Mouse (Mus musculus): ENCODE results near the gene Inpp4a. TPM values are rescaled to one million over a fixed set of nuclear protein-coding genes. Genes with fewer than 3 reads are reported as not detected.

The Inpp4a gene
- total RNA-seq, 2 experiments from 2014 or later: 168 TPM

DNA sequence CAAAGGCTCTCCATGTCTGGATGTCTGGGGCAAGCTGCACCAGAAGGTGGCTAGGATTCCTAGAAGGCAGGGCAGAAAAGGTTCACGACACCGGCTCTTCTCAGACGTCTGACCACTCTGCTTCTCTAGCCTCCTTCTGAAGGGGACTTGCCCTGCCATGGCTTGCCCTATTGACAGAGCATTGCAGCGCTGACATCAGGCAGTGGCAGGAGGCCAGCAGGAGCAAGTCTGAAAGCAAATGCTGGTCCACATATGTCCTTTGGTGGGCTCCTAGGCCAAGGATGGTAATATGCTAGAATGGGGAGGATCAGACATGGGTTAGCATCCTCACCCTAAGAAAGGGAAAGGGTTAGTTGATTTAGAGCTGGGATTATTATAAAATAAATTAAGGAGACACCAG is 30.2 kb downstream of the Inpp4a start:
- Histone ChIP-seq H3K27ac (no peak overlapping the region), H3K4me3 (no peak overlapping the region)
- no peak for DNase-seq (ENCODE audit: low spot score in 2 of 2)
- no peak for TF ChIP-seq CTCF (conservative IDR thresholded peaks at IDR 0.05)

DNA sequence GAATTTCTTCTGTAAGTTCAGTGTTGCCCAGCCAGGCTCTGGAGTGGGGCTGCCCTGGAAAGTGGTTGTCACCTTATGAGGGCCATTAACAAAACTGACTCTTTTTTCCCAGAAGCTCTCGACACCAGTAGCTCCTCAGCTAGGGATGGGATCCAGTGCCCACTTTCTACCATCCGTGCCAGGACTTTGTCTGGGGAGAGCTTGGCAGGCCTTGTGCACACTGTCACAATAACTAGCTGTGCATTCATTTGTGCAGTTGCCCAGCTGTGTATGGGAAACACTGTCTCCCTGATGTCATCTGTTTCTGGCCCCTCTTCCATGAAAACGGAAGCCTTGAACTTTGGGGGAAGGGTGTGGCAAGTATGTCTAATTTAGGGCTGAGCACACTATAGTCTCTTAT is 33.1 kb downstream of the Inpp4a start:
- TF ChIP-seq CTCF (conservative IDR thresholded peaks at IDR 0.05): no peak
- no peak overlapping the region for H3K27ac ChIP-seq
- no peak for DNase-seq (ENCODE audit: low spot score in 2 of 2)
- no peak overlapping the region for H3K4me3 ChIP-seq

DNA sequence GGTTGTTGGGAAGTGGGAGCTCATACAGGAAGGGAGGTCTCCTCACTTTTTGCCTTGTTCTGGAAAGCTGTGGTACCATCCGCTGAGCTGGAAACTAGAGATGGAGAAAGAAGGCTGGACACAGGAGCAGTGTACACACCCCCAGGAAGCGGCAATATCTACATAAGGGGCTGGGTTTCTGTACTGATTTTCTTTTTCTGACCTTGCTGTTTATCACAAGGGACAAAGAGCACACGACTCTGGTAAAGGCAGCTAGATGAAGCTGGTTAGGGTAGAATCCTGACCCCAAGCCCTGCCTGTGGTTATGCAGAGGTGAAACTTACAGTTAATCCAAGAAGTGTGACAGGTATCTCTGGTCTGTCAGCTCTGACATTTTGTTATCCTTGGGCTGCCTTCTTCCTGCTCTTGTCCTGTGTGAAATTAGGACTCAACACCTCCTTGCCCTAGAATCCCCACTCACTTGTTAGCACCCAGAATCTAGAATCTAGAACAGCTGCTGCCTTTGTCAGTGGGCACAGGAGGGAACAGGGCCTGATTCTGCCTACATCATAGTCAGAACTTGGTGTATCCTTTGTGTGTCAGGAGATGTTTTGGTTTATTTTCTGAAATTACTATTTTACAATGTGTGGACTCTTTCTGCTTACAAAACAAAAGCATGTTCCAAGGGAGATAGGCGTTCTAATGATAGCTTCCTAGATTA is 34.2 kb downstream of the Inpp4a start:
- Histone ChIP-seq H3K4me3 (no peak overlapping the region), H3K27ac (0 out of 2 replicates have a peak overlapping the region, but pooled peaks have one; percentile 43)
- TF ChIP-seq CTCF (conservative IDR thresholded peaks at IDR 0.05): no peak
- no peak for DNase-seq (ENCODE audit: low spot score in 2 of 2)

DNA sequence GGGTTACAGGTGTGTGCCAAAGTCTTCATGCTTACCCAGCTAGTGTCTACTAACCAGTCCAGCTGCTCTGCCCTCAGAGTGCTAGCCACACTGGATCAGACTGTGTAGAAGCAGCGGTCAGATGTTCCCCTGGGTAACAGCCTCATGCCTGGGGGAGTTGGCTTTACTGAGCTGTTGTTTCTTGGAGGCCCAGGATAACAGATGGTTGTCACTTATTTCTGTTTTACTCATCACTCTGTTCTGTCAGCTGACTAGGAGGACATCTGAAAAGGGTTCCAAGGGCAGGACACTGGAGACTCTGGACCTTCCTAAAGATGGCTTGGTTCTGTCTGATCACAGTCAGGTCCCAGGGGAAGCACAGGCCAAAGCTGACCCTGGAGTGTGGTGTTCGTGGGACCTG is 36.4 kb downstream of the Inpp4a start:
- TF ChIP-seq CTCF (conservative IDR thresholded peaks at IDR 0.05): no peak

DNA sequence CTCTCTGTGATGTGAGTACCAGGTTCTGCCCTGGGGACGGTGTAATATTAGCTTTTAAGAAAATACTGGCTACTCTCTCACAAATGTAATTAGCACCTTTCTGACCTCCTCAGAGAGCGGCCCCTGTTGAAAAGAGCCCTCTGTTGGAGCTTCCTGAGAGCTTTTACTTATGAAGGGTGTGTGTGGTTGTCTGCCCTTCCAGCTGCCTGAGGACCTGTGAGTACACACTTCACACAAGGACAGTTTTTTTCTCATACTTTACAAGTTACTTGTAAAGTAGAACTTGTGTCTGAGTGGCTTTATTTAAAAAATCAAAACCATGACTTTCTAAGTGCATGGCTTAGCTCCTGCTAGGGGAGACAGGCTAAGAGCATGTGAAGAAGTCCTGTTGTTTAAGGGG is 37.1 kb downstream of the Inpp4a start:
- no peak overlapping the region for H3K4me3 ChIP-seq
- TF ChIP-seq CTCF (conservative IDR thresholded peaks at IDR 0.05): no peak
- no peak for DNase-seq (ENCODE audit: low spot score in 2 of 2)
- H3K27ac ChIP-seq: no peak overlapping the region

More for the DNA sequence above, 36.4 kb downstream of the Inpp4a start:
- DNase-seq (ENCODE audit: low spot score in 2 of 2): no peak
- Histone ChIP-seq H3K27ac (no peak overlapping the region), H3K4me3 (no peak overlapping the region)

DNA sequence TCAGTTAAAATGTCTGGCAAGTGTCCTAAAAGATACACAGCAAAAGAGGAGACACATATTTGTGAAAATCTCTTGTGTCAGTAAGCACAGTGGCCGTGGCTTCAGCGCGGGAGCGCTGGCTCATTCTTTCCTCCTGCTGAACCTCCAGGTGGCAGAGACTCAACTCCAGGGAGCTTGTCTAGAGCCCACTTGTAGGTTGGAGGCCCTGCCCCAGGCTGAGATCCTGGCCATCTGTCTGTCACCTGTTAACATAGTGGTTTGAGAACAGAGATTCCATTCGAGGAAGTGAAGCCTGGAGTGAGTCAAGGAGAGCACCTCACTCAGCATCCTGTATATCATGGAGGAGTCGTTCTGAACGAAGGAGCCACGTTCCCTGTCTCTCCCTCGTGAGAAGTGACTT is 37.6 kb downstream of the Inpp4a start:
- no peak for DNase-seq (ENCODE audit: low spot score in 2 of 2)
- Histone ChIP-seq H3K27ac (no peak overlapping the region), H3K4me3 (no peak overlapping the region)
- no peak for TF ChIP-seq CTCF (conservative IDR thresholded peaks at IDR 0.05)

DNA sequence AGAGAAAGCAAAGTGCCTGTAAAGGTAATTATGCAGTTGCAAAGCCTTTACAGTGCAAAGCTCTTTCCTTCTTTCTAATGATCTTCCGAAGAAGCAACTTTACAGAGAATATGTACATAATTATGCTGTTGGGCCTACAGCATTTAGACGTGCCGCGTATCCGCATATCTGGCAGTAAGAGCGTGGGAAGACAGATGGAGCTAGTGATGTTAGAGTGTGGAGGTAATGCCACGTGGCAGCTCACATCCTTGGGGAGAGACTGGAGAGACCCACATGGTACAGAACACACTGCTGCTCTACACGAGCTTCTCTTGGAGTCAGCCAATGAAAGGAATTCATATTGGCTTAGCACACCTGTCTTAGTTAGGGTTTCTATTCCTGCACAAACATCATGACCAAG is 39.5 kb downstream of the Inpp4a start:
- Histone ChIP-seq H3K4me3 (no peak overlapping the region), H3K27ac (no peak overlapping the region)
- TF ChIP-seq CTCF (conservative IDR thresholded peaks at IDR 0.05): no peak
- peak in 1 of 2 experiments; percentile 56 for DNase-seq (ENCODE audit: low spot score in 2 of 2)

DNA sequence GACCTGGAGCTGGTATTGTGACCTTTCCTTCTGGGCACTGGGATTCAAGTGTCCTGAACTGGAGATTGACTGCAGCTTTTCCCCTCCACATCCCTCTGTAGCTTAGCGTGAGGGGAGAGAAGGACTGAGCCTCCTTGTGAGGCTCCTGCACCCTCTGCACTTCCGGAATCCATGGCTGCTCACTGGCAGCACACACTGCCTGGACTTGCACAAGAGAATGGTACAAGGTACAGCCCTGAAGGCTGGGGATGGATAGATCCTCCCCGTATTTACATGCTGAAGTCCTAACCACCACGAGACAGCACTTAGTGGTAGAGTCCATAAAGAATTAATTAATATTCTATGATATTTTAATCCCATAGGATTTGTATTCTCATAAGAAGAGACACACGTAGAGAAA is 41.7 kb downstream of the Inpp4a start:
- TF ChIP-seq CTCF (conservative IDR thresholded peaks at IDR 0.05): no peak
- H3K27ac ChIP-seq: no peak overlapping the region
- no peak for DNase-seq (ENCODE audit: low spot score in 2 of 2)

DNA sequence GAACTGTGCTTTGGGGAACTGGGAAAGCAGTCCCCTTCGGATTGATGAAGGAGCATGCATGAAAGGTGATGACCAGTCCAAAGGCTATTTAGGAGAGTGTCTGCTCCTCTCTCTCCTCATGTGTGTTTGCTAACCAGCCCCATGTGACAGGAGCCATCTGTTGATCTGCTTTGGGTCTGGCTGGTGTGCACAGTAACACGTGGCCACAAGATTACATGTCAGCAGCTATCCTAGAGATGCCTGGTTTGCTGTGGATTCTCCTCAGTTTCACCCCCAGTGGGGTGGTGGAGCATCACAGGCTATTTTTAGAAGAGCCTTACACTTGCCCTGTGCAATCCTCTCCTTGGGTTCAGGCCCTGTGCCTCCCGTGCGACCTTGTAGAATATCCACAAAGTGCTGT is 42.2 kb downstream of the Inpp4a start:
- peak; percentile 21; the same call in 1 of the 2 replicates for TF ChIP-seq CTCF (conservative IDR thresholded peaks at IDR 0.05)
- DNase-seq (ENCODE audit: low spot score in 2 of 2): no peak
- H3K27ac ChIP-seq: no peak overlapping the region
- H3K4me3 ChIP-seq: no peak overlapping the region

More for the DNA sequence above, 41.7 kb downstream of the Inpp4a start:
- H3K4me3 ChIP-seq: no peak overlapping the region

DNA sequence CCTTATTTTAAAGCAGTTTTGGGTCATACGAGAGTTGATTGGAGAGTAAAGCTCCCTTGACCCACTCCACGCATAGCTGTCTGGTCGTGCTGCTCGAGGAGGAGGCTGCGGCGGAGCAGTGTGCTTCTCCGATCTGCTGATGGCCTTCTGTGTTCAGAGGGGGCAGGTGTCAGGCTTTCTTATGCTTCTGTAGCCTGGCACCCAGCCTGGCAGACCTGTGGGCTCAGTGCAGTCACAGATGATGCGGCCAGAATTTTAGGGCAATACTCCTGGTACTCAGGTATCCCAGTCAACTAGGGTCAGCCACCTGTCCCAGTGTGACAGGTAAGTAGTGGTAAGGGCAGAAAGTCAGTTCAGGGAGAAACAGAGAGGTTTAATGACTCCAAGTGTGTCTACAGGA is 42.9 kb downstream of the Inpp4a start:
- no peak for DNase-seq (ENCODE audit: low spot score in 2 of 2)
- TF ChIP-seq CTCF (conservative IDR thresholded peaks at IDR 0.05): no peak
- Histone ChIP-seq H3K27ac (no peak overlapping the region), H3K4me3 (no peak overlapping the region)

DNA sequence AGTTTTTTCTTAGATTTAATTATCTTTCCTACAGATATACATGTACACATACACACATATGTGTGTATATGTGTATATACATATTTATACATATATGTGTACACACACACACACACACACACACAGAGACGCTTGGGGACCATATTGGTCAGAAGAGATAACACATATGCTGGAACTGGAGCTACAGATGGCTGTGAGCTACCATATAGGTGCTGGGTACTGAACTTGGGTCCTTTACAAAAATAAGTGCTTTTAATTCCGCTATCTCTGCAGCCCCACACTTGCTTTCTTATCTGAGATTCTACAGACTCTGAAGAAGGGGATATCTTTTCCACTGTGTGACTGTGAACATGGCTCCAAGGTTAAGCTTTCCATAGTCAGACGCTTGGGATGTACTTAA is 43.6 kb downstream of the Inpp4a start:
- H3K27ac ChIP-seq: no peak overlapping the region
- DNase-seq (ENCODE audit: low spot score in 2 of 2): no peak
- H3K4me3 ChIP-seq: no peak overlapping the region
- no peak for TF ChIP-seq CTCF (conservative IDR thresholded peaks at IDR 0.05)

DNA sequence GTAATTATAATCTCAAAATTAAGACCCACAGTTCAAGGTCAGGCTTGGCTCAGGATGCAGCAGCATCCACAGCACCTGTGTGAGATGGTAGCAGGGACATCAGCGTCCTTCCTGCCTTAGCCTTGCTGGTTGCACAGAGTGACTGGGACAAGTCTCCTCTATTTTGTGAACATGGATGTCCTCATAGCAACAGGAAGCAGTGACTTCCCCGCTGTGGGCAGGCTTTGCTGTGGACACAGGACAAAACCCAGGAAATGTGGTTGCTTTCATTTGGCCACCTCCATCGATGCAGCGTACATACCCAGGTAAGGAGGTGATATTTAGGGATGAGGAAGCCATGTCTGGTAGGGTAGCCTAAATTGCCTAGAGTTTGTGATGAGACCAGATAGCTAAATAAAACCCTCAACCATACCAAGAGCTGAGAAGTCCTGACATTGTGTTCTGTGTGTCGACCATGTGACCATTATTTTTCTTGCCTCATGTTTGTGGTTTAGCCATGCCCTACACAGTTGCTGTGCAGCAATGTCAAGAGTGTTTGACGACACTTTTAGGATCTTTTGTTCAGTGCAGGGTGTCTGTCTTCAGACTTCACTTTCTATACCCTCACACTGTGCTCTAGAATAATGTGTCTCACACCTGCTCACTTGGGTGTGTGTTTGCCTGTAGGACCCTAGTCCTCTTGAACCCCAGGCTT is 44.7 kb downstream of the Inpp4a start:
- H3K27ac ChIP-seq: no peak overlapping the region
- DNase-seq (ENCODE audit: low spot score in 2 of 2): no peak
- no peak overlapping the region for H3K4me3 ChIP-seq
- TF ChIP-seq CTCF (conservative IDR thresholded peaks at IDR 0.05): no peak

DNA sequence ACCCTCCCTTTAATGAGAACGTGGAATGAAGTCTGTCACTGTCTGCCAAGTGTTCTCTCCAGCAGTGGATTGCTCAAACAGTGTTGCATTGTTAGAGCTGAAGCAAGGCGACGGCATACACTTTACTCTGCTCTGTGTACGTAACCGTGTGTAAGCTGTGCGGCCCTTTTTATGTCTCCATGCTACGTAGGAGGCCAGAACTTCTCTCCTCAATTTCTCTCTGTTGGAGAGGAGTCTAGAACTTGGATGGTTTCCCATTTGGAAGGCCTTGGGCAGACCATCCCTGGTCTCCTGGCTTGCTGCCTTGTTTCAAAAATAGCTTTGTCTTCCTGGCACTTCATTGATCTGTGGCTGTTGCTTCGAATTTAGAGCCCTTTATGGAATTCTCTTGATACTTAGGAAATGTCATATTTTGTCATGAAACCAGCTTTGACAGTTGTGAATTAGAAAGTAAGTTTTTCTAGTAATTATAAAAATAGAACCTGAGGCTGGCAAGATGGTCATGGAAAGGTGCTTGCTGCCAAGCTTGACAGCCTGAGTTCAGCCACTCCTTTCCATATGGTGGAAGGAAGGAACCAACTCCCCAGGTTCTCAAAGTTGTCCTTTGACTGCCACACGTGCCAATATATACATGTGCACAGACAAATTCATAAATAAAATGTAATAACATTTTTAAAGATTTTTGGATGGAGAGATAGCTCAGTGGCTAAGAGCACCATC is 47.9 kb downstream of the Inpp4a start:
- no peak for DNase-seq (ENCODE audit: low spot score in 2 of 2)
- TF ChIP-seq CTCF (conservative IDR thresholded peaks at IDR 0.05): no peak
- no peak overlapping the region for H3K4me3 ChIP-seq
- H3K27ac ChIP-seq: peak overlapping the region; percentile 16; the same call in 1 of the 2 replicates

Data from layer of hippocampus, adult 2 months (tissue).